Mouse (Mus musculus) lung, postnatal 14 days (tissue): ENCODE measurements at regions not wholly inside any gene's neighbourhood (a gene's known extent, or its start where the extent isn't known, plus 50 kb on each side); places are given as distances from the start of the nearest gene placed in this dataset.
A peak's percentile ranks its signal among the peaks of the same experiment; 100 is the strongest.

Experiments
- DNase-seq: peaks from one replicate; pipeline ENCODE4 v3.0.0; 2021

- peak; percentile 19 for DNase-seq
These were observed 639.8 kb upstream of the Vstm2b start for GRCm38 (mm10) chr7:40258377-40258739.

- peak; percentile 32 for DNase-seq
These were observed 624.6 kb upstream of the Vstm2b start for GRCm38 (mm10) chr7:40273459-40274072.

GRCm38 (mm10) chr7:40275078-40275477, 623.0 kb upstream of the Vstm2b start:
- DNase-seq, result no peak

- DNase-seq, result no peak
These were observed 622.5 kb upstream of the Vstm2b start for GRCm38 (mm10) chr7:40275658-40276057.

GRCm38 (mm10) chr7:40276116-40276515, 622.0 kb upstream of the Vstm2b start:
- DNase-seq, result no peak

GRCm38 (mm10) chr7:40290166-40290565, 608.0 kb upstream of the Vstm2b start:
- DNase-seq, result no peak

- no peak for DNase-seq
These were observed 587.6 kb upstream of the Vstm2b start for GRCm38 (mm10) chr7:40310558-40310957.

- DNase-seq, result no peak
These were observed 577.0 kb upstream of the Vstm2b start for GRCm38 (mm10) chr7:40321171-40321570.

GRCm38 (mm10) chr7:40325188-40325705, 572.9 kb upstream of the Vstm2b start:
- no peak for DNase-seq

GRCm38 (mm10) chr7:40332455-40332854, 565.7 kb upstream of the Vstm2b start:
- DNase-seq, result no peak

- no peak for DNase-seq
These were observed 545.8 kb upstream of the Vstm2b start for GRCm38 (mm10) chr7:40352306-40352705.

- DNase-seq, result no peak
These were observed 535.4 kb upstream of the Vstm2b start for GRCm38 (mm10) chr7:40362719-40363118.

GRCm38 (mm10) chr7:40372713-40373112, 525.4 kb upstream of the Vstm2b start:
- DNase-seq, result no peak

GRCm38 (mm10) chr7:40377839-40378238, 520.3 kb upstream of the Vstm2b start:
- DNase-seq, result no peak

- no peak for DNase-seq
These were observed 516.9 kb upstream of the Vstm2b start for GRCm38 (mm10) chr7:40381244-40381643.

- no peak for DNase-seq
These were observed 510.0 kb upstream of the Vstm2b start for GRCm38 (mm10) chr7:40388152-40388551.

GRCm38 (mm10) chr7:40389795-40390194, 508.3 kb upstream of the Vstm2b start:
- DNase-seq, result no peak

- DNase-seq, result no peak
These were observed 507.2 kb upstream of the Vstm2b start for GRCm38 (mm10) chr7:40390927-40391326.

- DNase-seq, result no peak
These were observed 506.5 kb upstream of the Vstm2b start for GRCm38 (mm10) chr7:40391626-40392025.

GRCm38 (mm10) chr7:40392207-40392606, 505.9 kb upstream of the Vstm2b start:
- no peak for DNase-seq

- no peak for DNase-seq
These were observed 505.4 kb upstream of the Vstm2b start for GRCm38 (mm10) chr7:40392699-40393098.

- no peak for DNase-seq
These were observed 499.9 kb upstream of the Vstm2b start for GRCm38 (mm10) chr7:40398266-40398665.

- no peak for DNase-seq
These were observed 478.8 kb upstream of the Vstm2b start for GRCm38 (mm10) chr7:40419332-40419731.

- DNase-seq, result no peak
These were observed 476.0 kb upstream of the Vstm2b start for GRCm38 (mm10) chr7:40422125-40422524.

- DNase-seq, result no peak
These were observed 468.7 kb upstream of the Vstm2b start for GRCm38 (mm10) chr7:40429416-40429815.
